Mouse (Mus musculus): ENCODE measurements around the gene Shroom4.

DNA sequence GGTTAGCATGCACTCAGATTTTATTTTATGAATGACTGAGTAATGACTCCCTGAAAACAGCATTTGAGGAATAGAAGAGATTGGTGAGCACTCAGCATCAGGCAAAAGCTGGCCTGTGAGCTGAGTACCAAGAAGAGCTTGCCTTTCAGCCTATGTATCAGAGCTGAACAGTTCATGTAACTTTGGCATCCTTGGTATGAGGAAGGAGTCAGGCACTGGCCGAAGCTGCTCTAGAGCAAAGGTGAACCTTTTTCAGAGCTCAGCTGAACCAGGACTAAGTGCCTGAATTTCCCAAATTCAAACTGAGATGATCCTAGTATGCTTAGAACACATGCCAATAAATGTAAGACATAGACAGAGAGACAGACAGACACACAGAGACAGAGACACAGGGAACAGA lies 5.8 kb upstream of the Shroom4 start:
- no peak for TF ChIP-seq CTCF (IDR thresholded peaks at IDR 0.05; ENCODE audit: control insufficient read depth, insufficient read depth, insufficient replicate concordance, low read depth, low read length)
- no peak for TF ChIP-seq POLR2A (IDR thresholded peaks at IDR 0.05; ENCODE audit: control insufficient read depth, low read depth, low read length)

Data from testis, adult 2 months (tissue).